ENCODE assay signal across 8 mouse cellular contexts in genomic region chr15:101240799-101241204, GRCm38 (mm10). TPM values are rescaled to one million over a fixed set of nuclear protein-coding genes. Genes with fewer than 3 reads are reported as not detected.
DNase-seq lines count a peak whose midpoint lies in the region; ATAC-seq and TF ChIP-seq lines count a peak whose summit lies in the region.

No protein-coding gene starts in this region.

- peak; percentile 92 for TF ChIP-seq CTCF in bone marrow, adult 2 months (IDR thresholded peaks at IDR 0.05; ENCODE audit: control insufficient read depth, insufficient read depth, low read length)
- TF ChIP-seq CTCF in liver, adult 2 months (IDR thresholded peaks at IDR 0.05; ENCODE audit: low read depth, low read length) = peak; percentile 77

- ATAC-seq in embryonic facial prominence, embryonic 15.5 days (ENCODE audit: insufficient number of reproducible peaks, low FRiP score, low TSS enrichment, low read depth) = peak; percentile 74
- ATAC-seq in heart, embryonic 11.5 days (replicated peaks; ENCODE audit: insufficient number of reproducible peaks, low FRiP score, low TSS enrichment) = peak; percentile 39; the same call in 1 of the 2 replicates
- peak; percentile 36 for ATAC-seq in kidney, embryonic 16.5 days (ENCODE audit: low FRiP score, low TSS enrichment)
- peak; percentile 21; the same call in 1 of the 2 replicates for ATAC-seq in stomach, embryonic 14.5 days (ENCODE audit: insufficient number of reproducible peaks, insufficient read depth, low FRiP score, low read depth)

- no peak overlapping the region for H3ac ChIP-seq in myocyte (ENCODE audit: control insufficient read depth, insufficient read length)

- peak; percentile 85 for DNase-seq in A20 (ENCODE audit: low read depth, low spot score)
- peak; percentile 65 for DNase-seq in liver, adult 2 months (ENCODE audit: extremely low read depth, low read depth, low spot score)

- no peak overlapping the region for H3K27ac ChIP-seq in bone marrow, adult 2 months (ENCODE audit: control insufficient read depth, insufficient read depth, low read depth, low read length, poor library complexity)
- peak overlapping the region; percentile 17; the same call in 1 of the 2 replicates for H3K27ac ChIP-seq in embryonic facial prominence, embryonic 15.5 days (replicated peaks)
- H3K27ac ChIP-seq in heart, embryonic 11.5 days (ENCODE audit: low read depth, low read length) = peak overlapping the region; percentile 97
- H3K27ac ChIP-seq in kidney, embryonic 16.5 days (ENCODE audit: low read length) = peak overlapping the region; percentile 27; the same call in 1 of the 2 replicates
- no peak overlapping the region for H3K27ac ChIP-seq in liver, adult 2 months (replicated peaks; ENCODE audit: insufficient read depth, low read depth, low read length)
- peak overlapping the region; percentile 84 for H3K27ac ChIP-seq in stomach, embryonic 14.5 days (ENCODE audit: low read length)

- under 1% methylated on average over 10 of the region's 10 CpGs for WGBS in bone marrow, adult 2 months
- WGBS in embryonic facial prominence, embryonic 15.5 days = 3% methylated on average over 10 of the region's 10 CpGs
- 4% methylated on average over 10 of the region's 10 CpGs for WGBS in heart, embryonic 11.5 days (ENCODE audit: insufficient replicate concordance)
- 7% methylated on average over 10 of the region's 10 CpGs for WGBS in kidney, embryonic 16.5 days
- 6% methylated on average over 10 of the region's 10 CpGs for WGBS in liver, adult 2 months
- WGBS in stomach, embryonic 14.5 days = 4% methylated on average over 10 of the region's 10 CpGs

- no peaks in the 10 kb centered on the region for H3K9me3 ChIP-seq in embryonic facial prominence, embryonic 15.5 days (replicated peaks)
- no peaks in the 10 kb centered on the region for H3K9me3 ChIP-seq in heart, embryonic 11.5 days (replicated peaks; ENCODE audit: control insufficient read depth, low read length)
- H3K9me3 ChIP-seq in kidney, embryonic 16.5 days (ENCODE audit: low read length) = no peaks in the 10 kb centered on the region
- no peaks in the 10 kb centered on the region for H3K9me3 ChIP-seq in stomach, embryonic 14.5 days (ENCODE audit: control insufficient read depth, low read depth, low read length)

- TF ChIP-seq POLR2A in bone marrow, adult 2 months (IDR thresholded peaks at IDR 0.05; ENCODE audit: borderline replicate concordance, control insufficient read depth, low read depth, low read length) = no peak
- TF ChIP-seq POLR2A in liver, adult 2 months (IDR thresholded peaks at IDR 0.05; ENCODE audit: extremely low read depth, insufficient read depth, low read length) = no peak
- peak; percentile 59 for TF ChIP-seq POLR2A in myocyte (IDR thresholded peaks at IDR 0.05; ENCODE audit: insufficient read length, low read depth)

- no peaks in the 10 kb centered on the region for H3K27me3 ChIP-seq in embryonic facial prominence, embryonic 15.5 days
- 0 out of 2 replicates have a peak, but pooled peaks cover 4% of the 10 kb centered on the region for H3K27me3 ChIP-seq in heart, embryonic 11.5 days (ENCODE audit: control insufficient read depth, insufficient read depth, low read length)
- 0 out of 2 replicates have a peak, but pooled peaks cover 3% of the 10 kb centered on the region for H3K27me3 ChIP-seq in kidney, embryonic 16.5 days (ENCODE audit: insufficient read depth, low read length)
- H3K27me3 ChIP-seq in liver, adult 2 months (ENCODE audit: control insufficient read depth, insufficient read depth, low read length) = no peaks in the 10 kb centered on the region
- H3K27me3 ChIP-seq in myocyte (ENCODE audit: control insufficient read depth, insufficient read depth, insufficient read length) = no peaks in the 10 kb centered on the region
- no peaks in the 10 kb centered on the region for H3K27me3 ChIP-seq in stomach, embryonic 14.5 days (ENCODE audit: control insufficient read depth, insufficient read depth, low read length)

- no peaks in the 10 kb centered on the region for H3K36me3 ChIP-seq in embryonic facial prominence, embryonic 15.5 days
- no peaks in the 10 kb centered on the region for H3K36me3 ChIP-seq in heart, embryonic 11.5 days (ENCODE audit: control insufficient read depth, insufficient read depth, low read length)
- H3K36me3 ChIP-seq in kidney, embryonic 16.5 days (ENCODE audit: insufficient read depth, low read length) = no peaks in the 10 kb centered on the region
- no peaks in the 10 kb centered on the region for H3K36me3 ChIP-seq in liver, adult 2 months (ENCODE audit: control insufficient read depth, insufficient read depth, low read length)
- no peaks in the 10 kb centered on the region for H3K36me3 ChIP-seq in myocyte (ENCODE audit: control insufficient read depth, insufficient read depth)
- no peaks in the 10 kb centered on the region for H3K36me3 ChIP-seq in stomach, embryonic 14.5 days (ENCODE audit: control insufficient read depth, insufficient read depth, low read length)

- H3K4me2 ChIP-seq in embryonic facial prominence, embryonic 15.5 days (replicated peaks) = peak overlapping the region; percentile 52
- H3K4me2 ChIP-seq in heart, embryonic 11.5 days = peak overlapping the region; percentile 61
- peak overlapping the region; percentile 35 for H3K4me2 ChIP-seq in kidney, embryonic 16.5 days (replicated peaks; ENCODE audit: low read depth, low read length)
- peak overlapping the region; percentile 85 for H3K4me2 ChIP-seq in myocyte (ENCODE audit: low read depth)
- H3K4me2 ChIP-seq in stomach, embryonic 14.5 days (replicated peaks; ENCODE audit: low read depth, low read length) = peak overlapping the region; percentile 38

- H3K9ac ChIP-seq in embryonic facial prominence, embryonic 15.5 days = peak overlapping the region; percentile 13; the same call in 1 of the 2 replicates
- peak overlapping the region; percentile 70 for H3K9ac ChIP-seq in heart, embryonic 11.5 days (ENCODE audit: low read depth, low read length)
- no peak overlapping the region; the same call in 1 of the 2 replicates for H3K9ac ChIP-seq in kidney, embryonic 16.5 days (replicated peaks; ENCODE audit: low read length)
- no peak overlapping the region for H3K9ac ChIP-seq in liver, adult 2 months (ENCODE audit: low read depth, low read length)
- H3K9ac ChIP-seq in stomach, embryonic 14.5 days (replicated peaks; ENCODE audit: low read depth, low read length) = no peak overlapping the region; the same call in 1 of the 2 replicates

- H3K4me3 ChIP-seq in bone marrow, adult 2 months (replicated peaks; ENCODE audit: control insufficient read depth, low read depth, low read length) = no peak overlapping the region
- peak overlapping the region; percentile 19; the same call in 1 of the 2 replicates for H3K4me3 ChIP-seq in embryonic facial prominence, embryonic 15.5 days (replicated peaks)
- peak overlapping the region; percentile 33 for H3K4me3 ChIP-seq in heart, embryonic 11.5 days (ENCODE audit: low read depth, low read length)
- H3K4me3 ChIP-seq in kidney, embryonic 16.5 days (ENCODE audit: low read length) = no peak overlapping the region
- H3K4me3 ChIP-seq in liver, adult 2 months (ENCODE audit: insufficient read depth, low read depth, low read length) = no peak overlapping the region
- H3K4me3 ChIP-seq in myocyte = peak overlapping the region; percentile 8
- 0 out of 2 replicates have a peak overlapping the region, but pooled peaks have one; percentile 10 for H3K4me3 ChIP-seq in stomach, embryonic 14.5 days (ENCODE audit: low read depth, low read length)

- H3K79me2 ChIP-seq in liver, adult 2 months (ENCODE audit: control insufficient read depth, insufficient read depth, low read length) = no peaks in the 10 kb centered on the region
- no peaks in the 10 kb centered on the region for H3K79me2 ChIP-seq in myocyte (ENCODE audit: control insufficient read depth, insufficient read depth)

- peaks cover 4% of the 10 kb centered on the region for H3K4me1 ChIP-seq in bone marrow, adult 2 months (ENCODE audit: control insufficient read depth, insufficient read depth, low read length)
- H3K4me1 ChIP-seq in embryonic facial prominence, embryonic 15.5 days = peaks cover 33% of the 10 kb centered on the region
- peaks cover 23% of the 10 kb centered on the region for H3K4me1 ChIP-seq in heart, embryonic 11.5 days (ENCODE audit: control insufficient read depth, insufficient read depth, low read length)
- H3K4me1 ChIP-seq in kidney, embryonic 16.5 days (ENCODE audit: insufficient read depth, low read length) = peaks cover 31% of the 10 kb centered on the region
- H3K4me1 ChIP-seq in liver, adult 2 months (ENCODE audit: control insufficient read depth, insufficient read depth, low read length) = 0 out of 2 replicates have a peak, but pooled peaks cover 1% of the 10 kb centered on the region
- peaks cover 19% of the 10 kb centered on the region for H3K4me1 ChIP-seq in stomach, embryonic 14.5 days (ENCODE audit: control insufficient read depth, insufficient read depth, low read length)

RNA-seq across cellular contexts. Expression of gene Nr4a1, which starts 13.3 kb away (rescaled TPM):
- 9.1 and 10.0 TPM in 2 replicates for polyA plus RNA-seq in bone marrow, adult 2 months (2011; ENCODE audit: insufficient read depth, insufficient read length, low replicate concordance, missing spikeins)
- polyA plus RNA-seq in embryonic facial prominence, embryonic 15.5 days (2015; fragmentation: Nextera tagmentation; extraction: Ambion mirVana) = 16.0 and 16.4 TPM in 2 replicates
- 7.5 and 8.1 TPM in 2 replicates for polyA plus RNA-seq in heart, embryonic 11.5 days (2014; fragmentation: Nextera tagmentation; extraction: Ambion mirVana)
- 10.8 and 11.9 TPM in 2 replicates for polyA plus RNA-seq in kidney, embryonic 16.5 days (2015; fragmentation: Nextera tagmentation; extraction: Ambion mirVana)
- total RNA-seq in liver, adult 2 months (2014; rRNA removed) = 0.18 and 0.60 TPM in 2 replicates
- 0.70 and 0.89 TPM in 2 replicates for polyA plus RNA-seq in liver, adult 2 months (2012; rRNA removed)
- 15.3 TPM for polyA plus RNA-seq in myocyte (2012; fragmentation: generic; extraction: Trizol)
- polyA plus RNA-seq in stomach, embryonic 14.5 days (2014; fragmentation: Nextera tagmentation; extraction: Ambion mirVana) = 10.1 and 12.1 TPM in 2 replicates

RNA-seq across cellular contexts. Expression of gene Grasp, which starts 16.8 kb away (rescaled TPM):
- 2.5 and 2.6 TPM in 2 replicates for polyA plus RNA-seq in bone marrow, adult 2 months (2011; ENCODE audit: insufficient read depth, insufficient read length, low replicate concordance, missing spikeins)
- polyA plus RNA-seq in embryonic facial prominence, embryonic 15.5 days (2015; fragmentation: Nextera tagmentation; extraction: Ambion mirVana) = 11.4 and 15.1 TPM in 2 replicates
- polyA plus RNA-seq in heart, embryonic 11.5 days (2014; fragmentation: Nextera tagmentation; extraction: Ambion mirVana) = 4.1 TPM in 2 replicates
- 3.2 and 3.4 TPM in 2 replicates for polyA plus RNA-seq in kidney, embryonic 16.5 days (2015; fragmentation: Nextera tagmentation; extraction: Ambion mirVana)
- total RNA-seq in liver, adult 2 months (2014; rRNA removed) = 0.92 and 1.5 TPM in 2 replicates
- polyA plus RNA-seq in liver, adult 2 months (2012; rRNA removed) = 1.2 and 1.5 TPM in 2 replicates
- polyA plus RNA-seq in myocyte (2012; fragmentation: generic; extraction: Trizol) = 11.0 TPM
- 6.4 and 7.2 TPM in 2 replicates for polyA plus RNA-seq in stomach, embryonic 14.5 days (2014; fragmentation: Nextera tagmentation; extraction: Ambion mirVana)

RNA-seq across cellular contexts. Expression of gene Atg101, which starts 43.3 kb away (rescaled TPM):
- polyA plus RNA-seq in bone marrow, adult 2 months (2011; ENCODE audit: insufficient read depth, insufficient read length, low replicate concordance, missing spikeins) = 27.4 and 42.0 TPM in 2 replicates
- 69.9 and 71.9 TPM in 2 replicates for polyA plus RNA-seq in embryonic facial prominence, embryonic 15.5 days (2015; fragmentation: Nextera tagmentation; extraction: Ambion mirVana)
- polyA plus RNA-seq in heart, embryonic 11.5 days (2014; fragmentation: Nextera tagmentation; extraction: Ambion mirVana) = 49.4 and 50.1 TPM in 2 replicates
- 78.2 and 87.0 TPM in 2 replicates for polyA plus RNA-seq in kidney, embryonic 16.5 days (2015; fragmentation: Nextera tagmentation; extraction: Ambion mirVana)
- 55.3 and 63.2 TPM in 2 replicates for total RNA-seq in liver, adult 2 months (2014; rRNA removed)
- polyA plus RNA-seq in liver, adult 2 months (2012; rRNA removed) = 89.3 and 94.5 TPM in 2 replicates
- polyA plus RNA-seq in myocyte (2012; fragmentation: generic; extraction: Trizol) = 110 TPM
- 63.5 and 64.1 TPM in 2 replicates for polyA plus RNA-seq in stomach, embryonic 14.5 days (2014; fragmentation: Nextera tagmentation; extraction: Ambion mirVana)

RNA-seq across cellular contexts. Expression of gene 6030408B16Rik, which starts 52.2 kb away (rescaled TPM):
- 0.50 and 1.4 TPM in 2 replicates for polyA plus RNA-seq in bone marrow, adult 2 months (2011; ENCODE audit: insufficient read depth, insufficient read length, low replicate concordance, missing spikeins)
- polyA plus RNA-seq in embryonic facial prominence, embryonic 15.5 days (2015; fragmentation: Nextera tagmentation; extraction: Ambion mirVana) = 1.3 and 1.5 TPM in 2 replicates
- 1.3 and 2.2 TPM in 2 replicates for polyA plus RNA-seq in heart, embryonic 11.5 days (2014; fragmentation: Nextera tagmentation; extraction: Ambion mirVana)
- polyA plus RNA-seq in kidney, embryonic 16.5 days (2015; fragmentation: Nextera tagmentation; extraction: Ambion mirVana) = 23.2 and 23.9 TPM in 2 replicates
- not detected in 2 replicates for total RNA-seq in liver, adult 2 months (2014; rRNA removed)
- polyA plus RNA-seq in liver, adult 2 months (2012; rRNA removed) = 0.10 TPM in 1 of 2 replicates, not detected in the other
- polyA plus RNA-seq in myocyte (2012; fragmentation: generic; extraction: Trizol) = 0.16 TPM
- 20.1 and 25.0 TPM in 2 replicates for polyA plus RNA-seq in stomach, embryonic 14.5 days (2014; fragmentation: Nextera tagmentation; extraction: Ambion mirVana)

Comparison
In these comparisons a context has a peak if more than half of its experiments do, and no peak if none do; other contexts are left out.
1. H3K27ac ChIP-seq: peak in embryonic facial prominence, embryonic 15.5 days (single experiment), heart, embryonic 11.5 days (single experiment), kidney, embryonic 16.5 days (single experiment) and stomach, embryonic 14.5 days (single experiment); none in bone marrow, adult 2 months (single experiment) and liver, adult 2 months (single experiment).
2. H3K4me3 ChIP-seq: peak in embryonic facial prominence, embryonic 15.5 days (single experiment), heart, embryonic 11.5 days (single experiment), myocyte (single experiment) and stomach, embryonic 14.5 days (single experiment); none in bone marrow, adult 2 months (single experiment), kidney, embryonic 16.5 days (single experiment) and liver, adult 2 months (single experiment).
3. ATAC-seq: peak in every context shown above with its lines; median percentile 74 in embryonic facial prominence, embryonic 15.5 days; 39 in heart, embryonic 11.5 days; 36 in kidney, embryonic 16.5 days; 21 in stomach, embryonic 14.5 days.
4. H3K4me2 ChIP-seq: peak in every context shown above with its lines; median percentile 85 in myocyte; 61 in heart, embryonic 11.5 days; 52 in embryonic facial prominence, embryonic 15.5 days; 38 in stomach, embryonic 14.5 days; 35 in kidney, embryonic 16.5 days.
5. H3K9ac ChIP-seq: peak in embryonic facial prominence, embryonic 15.5 days (single experiment) and heart, embryonic 11.5 days (single experiment); none in kidney, embryonic 16.5 days (single experiment), liver, adult 2 months (single experiment) and stomach, embryonic 14.5 days (single experiment).